Mouse (Mus musculus): ENCODE measurements at regions not wholly inside any gene's neighbourhood (a gene's known extent, or its start where the extent isn't known, plus 50 kb on each side); places are given as distances from the start of the nearest gene placed in this dataset.
A peak's percentile ranks its signal among the peaks of the same experiment; 100 is the strongest.

DNA sequence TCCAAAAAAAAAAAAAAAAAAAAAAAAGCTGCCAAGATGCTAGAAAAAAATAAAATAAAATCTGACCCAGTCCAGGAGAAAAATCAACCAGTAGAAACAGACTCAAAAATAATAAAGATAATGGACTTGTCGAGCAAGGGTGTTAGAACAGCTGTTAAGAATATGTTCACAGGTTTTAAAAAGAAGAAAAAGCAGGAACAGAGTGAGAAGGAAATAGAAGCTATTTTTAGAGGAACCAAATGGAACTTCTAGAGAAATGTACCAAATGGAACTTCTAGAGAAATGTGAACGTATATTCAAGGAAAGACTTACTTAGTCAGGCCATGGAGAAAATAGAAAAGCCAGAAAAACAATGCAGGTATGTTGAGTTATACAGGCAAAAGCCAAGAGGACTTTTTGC is 662.4 kb upstream of the Jmjd1c start:
- no peak for DNase-seq

DNA sequence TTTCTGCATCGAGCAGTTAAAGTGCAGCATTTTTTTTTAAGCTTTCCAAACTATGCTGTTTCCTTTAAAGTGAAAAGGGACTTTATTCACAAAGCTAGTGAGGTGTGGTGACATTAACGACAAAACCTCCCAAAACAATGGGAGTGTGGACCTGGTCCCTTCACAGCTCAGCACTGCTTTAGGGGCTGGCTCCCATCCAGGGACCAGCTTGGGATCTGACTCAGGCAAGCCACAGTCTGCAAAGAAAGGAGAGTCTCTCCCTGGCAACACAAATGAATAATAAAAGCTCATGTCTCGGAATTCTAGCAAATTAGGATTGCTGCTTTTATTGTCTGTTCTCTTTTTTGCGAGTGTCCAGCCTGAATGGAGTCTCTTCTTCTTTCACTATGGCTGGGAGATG is 625.2 kb upstream of the Jmjd1c start:
- DNase-seq: no peak

DNA sequence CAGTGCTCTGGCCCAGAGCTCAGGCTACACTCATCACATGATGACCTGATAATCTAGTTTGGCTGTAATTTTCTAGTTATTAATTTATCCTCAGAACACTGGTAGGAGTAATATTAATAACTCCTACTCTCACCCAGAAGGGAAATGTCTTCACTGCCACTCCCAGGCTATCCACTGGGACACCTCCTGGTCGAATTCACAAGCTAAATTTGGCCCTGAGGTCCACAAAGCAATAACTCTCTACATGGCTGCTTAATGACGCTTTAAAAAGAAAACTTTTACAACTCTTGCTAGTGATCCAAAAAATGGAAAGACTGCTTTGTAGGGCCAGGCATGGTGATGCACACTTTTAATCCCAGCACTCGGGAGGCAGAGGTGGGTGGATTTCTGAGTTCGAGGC is 623.9 kb upstream of the Jmjd1c start:
- no peak for DNase-seq

DNA sequence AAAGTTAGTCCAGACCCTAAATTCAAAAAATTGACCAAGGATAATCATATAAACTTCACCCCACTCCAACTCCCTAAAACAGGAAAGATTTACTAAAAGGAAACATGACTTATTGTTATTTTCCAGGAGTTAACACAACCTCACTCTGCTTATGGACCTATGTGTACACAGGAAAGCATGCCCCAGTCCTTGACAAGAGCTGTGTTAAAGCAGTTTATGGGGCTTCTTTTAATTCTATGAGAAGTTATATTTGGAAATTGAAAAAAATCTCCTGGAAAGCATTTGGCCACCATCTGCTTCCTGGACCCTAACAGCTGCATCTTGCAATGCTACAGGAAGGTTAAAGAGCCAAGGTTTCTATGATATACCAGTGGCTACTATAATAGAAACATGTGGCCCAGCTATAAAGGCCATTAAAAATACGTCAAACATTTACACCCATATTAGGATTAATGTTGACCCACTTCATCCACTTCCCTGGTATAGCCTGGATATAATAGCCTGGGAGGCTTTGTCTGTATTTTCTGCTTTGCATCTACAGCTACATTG is 620.7 kb upstream of the Jmjd1c start:
- no peak for DNase-seq

DNA sequence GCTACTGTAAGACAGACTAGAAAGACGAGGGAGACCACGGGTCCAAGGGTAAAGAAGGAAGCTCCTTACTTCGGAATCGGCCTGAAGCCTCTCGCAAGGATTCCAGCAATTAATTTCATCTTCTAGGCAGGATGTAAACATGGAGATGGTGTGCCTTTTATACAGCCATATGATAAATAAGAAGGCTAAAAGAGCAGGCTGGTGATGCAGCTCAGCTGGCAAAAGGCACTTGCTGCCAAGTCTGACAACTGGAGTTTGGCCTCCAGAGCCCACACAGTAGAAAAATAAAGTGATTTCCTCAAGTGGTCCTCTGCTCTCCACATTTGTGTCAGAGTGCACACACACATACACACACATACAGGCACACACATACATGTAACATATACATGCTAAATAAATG is 605.1 kb upstream of the Jmjd1c start:
- DNase-seq: no peak

DNA sequence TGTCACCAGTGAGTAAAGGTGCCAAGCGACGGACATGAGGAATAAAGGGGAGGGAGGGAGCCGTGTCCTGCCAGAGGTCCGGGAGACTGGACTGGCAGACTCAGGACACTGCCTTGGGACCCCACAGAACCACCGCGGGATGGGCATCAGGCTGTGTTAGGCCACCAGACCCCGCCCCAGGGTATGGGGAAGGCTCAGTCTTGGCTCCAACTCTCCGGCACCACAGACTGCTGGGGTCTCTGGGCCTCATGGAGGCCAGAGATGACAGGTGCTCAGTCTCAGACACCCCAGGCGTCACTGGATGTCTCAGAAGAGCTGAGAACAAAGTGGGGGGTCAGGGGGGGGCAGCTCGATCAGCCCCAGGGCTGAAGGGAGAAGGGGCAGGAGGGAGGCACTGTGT is 604.1 kb upstream of the Jmjd1c start:
- DNase-seq: no peak

DNA sequence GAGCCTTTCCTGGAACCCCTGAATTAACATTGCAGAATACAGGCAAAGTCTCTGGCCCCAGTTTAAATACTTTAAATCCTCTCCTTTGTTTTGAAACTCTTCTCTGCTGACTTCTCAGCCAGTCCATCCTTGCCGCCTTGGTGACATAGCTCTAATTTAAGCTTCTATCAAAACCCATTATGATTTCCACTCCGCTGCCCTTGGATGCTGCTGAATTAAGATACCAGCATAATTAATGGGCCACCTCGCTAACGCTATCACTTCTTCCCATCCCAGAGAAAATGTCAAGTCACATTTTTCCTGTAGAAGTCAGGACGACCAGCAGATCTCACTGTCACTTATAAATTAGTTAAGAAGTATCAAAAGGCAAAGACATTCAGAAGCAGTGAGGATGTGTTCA is 556.1 kb upstream of the Jmjd1c start:
- no peak for DNase-seq

DNA sequence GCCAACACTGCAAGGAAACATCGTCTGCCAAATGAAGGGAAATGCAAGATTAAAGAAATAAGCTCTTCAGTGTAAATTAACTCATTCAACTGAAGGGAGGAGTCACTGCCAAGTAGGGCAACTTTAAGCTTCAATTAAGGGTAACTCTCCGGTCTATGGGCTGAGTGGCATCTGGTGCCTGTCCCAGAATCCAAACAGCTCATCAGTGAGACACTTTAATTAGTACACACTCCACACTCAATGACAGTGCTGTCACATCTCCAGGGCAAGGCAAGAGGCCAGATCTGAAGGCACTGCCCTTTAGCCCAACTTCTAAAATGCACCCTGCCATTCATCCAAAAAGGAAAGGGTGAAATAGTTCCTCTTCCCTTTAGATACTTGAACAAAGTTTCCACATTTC is 549.3 kb upstream of the Jmjd1c start:
- DNase-seq: no peak

DNA sequence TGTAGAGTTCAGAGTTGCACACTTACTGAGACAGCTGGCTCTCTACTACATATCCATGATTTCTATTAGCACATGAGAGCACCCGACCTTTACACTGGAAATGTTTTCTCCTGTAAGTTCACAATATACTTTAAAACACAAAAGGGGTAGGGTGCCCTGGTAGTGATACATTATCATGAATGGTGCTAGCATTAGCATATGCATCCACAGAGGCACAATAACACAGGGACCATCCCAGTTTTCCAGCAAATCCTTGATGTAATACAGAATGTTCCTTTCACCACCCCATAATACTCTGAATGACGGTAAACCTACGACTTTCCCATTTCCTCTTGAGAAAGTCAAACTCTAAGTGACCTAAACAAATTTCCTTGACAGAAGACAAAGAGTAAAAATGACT is 548.3 kb upstream of the Jmjd1c start:
- DNase-seq: no peak

DNA sequence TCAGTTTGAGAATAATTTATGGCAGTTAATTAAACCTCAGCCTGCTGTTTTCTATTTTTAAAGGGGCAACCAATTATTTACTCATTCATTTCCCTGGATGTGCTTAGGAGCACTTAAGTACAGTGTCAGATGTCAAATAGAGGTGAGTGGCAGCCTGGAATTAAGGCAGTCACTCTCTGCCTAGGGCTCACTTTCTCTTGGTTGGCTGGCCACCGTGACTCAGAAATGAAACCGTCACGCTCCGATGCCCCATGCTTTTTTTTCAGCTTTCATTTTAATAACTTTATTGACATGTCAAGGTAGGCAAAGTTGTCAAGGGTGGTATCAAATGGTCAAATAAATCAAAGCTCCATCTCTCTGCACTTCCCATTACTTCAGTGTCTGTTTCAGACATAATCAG is 547.9 kb upstream of the Jmjd1c start:
- DNase-seq: peak; percentile 19

DNA sequence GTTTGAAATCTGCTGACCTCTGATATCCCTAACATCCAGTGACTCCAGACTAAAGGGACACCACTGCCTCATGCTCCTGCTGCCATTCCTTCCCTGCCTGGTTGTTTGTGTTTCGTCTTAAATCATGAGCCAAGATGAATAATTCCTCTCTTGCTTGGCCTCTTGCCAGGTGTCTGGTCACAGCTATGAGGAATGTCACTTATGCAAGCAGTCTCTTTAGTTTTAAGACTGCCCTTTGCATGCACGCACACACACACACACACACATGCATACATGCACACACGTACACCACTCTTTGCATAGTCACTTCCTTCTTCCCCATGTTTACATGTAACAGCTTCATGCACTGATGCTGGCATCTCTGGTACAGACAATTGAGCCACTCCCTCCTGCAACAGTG is 543.0 kb upstream of the Jmjd1c start:
- DNase-seq: no peak

DNA sequence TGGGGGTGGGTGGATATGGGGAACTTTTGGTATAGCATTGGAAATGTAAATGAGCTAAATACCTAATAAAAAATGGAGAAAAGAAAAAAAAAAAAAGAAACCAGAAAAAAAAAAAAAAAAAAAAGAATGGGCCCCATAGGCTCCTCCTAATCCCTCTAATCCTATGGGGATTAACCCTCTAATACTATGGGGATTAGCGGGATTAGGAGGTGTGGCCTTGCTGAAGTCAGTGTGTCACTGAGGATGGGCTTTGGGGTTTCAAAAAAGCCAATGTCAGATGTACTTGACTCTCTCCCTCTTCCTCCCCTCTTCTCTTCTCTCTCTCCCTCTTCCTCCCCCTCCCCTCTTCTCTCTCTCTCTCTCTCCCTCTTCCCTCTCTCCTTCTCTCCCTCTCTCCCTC is 541.7 kb upstream of the Jmjd1c start:
- no peak for DNase-seq

DNA sequence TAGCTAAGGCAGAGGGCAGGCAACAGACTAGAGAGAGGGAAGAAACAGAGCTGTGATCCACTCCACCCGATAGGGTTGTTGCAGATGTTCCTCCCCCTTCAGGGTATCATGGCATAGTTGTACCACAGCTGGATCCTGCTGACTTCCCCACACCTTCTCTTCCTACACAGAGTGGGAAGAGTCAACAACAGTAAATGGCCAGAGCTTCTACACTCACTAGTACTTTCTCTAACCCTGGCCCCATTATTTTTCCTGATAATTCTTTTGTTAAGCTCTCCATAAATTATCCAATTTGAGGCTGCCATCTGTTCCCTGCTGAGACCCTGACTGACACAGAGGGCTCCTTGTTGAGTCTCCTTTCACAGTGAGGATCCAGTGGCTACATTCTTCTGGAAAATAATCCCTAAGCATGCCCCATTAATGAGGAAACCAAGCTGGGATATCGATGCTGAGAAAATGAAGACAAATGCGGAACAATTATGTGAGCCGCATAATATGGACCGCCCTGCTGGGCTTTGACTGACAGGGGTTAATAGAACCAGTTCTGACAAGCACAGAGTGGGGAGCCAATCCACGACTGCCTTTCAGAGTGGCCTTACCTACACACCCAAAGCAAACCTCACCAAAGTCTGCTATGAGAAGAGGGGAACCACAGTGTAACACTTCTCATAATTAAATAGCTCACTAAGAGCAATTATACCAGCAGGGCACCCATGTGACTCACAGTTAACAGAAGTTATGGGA is 537.7 kb upstream of the Jmjd1c start:
- peak; percentile 14 for DNase-seq

DNA sequence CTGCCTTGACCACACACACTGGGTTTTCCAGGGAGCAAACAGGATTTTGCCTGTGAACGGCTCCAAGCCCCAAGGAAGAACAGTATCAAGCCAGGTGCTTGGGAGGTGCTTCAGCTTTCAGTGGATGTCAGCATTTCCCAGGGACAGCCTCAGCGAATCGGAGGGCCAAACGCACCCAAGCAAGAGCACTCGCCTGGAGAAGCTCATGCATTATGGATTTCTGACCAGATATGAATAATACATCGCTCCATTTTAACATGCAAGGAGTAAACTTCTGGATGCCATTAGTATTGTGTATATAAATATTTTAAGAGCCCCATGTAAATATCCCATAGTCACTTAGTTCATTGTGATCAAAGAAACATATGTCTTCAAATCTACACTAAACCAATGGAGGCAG is 530.6 kb upstream of the Jmjd1c start:
- DNase-seq: no peak

DNA sequence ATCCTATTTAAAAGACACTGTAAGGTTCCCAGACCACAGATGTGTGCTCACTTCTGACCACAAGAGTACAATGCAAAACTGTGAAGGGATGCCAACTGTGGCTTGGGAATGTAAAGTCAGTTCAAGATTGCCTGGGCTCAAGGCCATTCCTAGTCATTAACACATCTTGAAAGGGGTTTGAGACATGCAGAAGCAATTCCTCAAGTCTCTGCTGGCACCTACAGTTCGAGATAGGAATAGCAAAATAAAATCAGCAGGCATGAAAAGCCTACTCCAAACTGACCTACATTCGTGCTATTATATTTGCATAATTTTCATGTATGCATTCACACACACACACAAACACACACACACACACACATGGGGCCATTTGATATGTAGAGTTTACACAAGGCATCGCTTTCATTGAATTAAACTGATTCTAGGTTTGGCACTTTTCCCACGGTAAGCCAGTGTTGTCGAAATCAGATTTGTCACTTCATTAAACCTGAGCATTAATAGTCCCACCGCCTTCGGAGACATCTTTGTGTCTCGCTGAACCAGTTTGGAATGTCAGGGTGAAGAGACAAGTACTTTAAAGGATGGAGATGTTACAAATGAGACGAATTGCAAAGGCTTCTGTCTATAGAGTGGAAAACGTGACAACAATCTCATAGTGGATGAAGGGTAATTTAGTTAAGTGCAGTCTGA is 520.9 kb upstream of the Jmjd1c start:
- peak; percentile 48 for DNase-seq

DNA sequence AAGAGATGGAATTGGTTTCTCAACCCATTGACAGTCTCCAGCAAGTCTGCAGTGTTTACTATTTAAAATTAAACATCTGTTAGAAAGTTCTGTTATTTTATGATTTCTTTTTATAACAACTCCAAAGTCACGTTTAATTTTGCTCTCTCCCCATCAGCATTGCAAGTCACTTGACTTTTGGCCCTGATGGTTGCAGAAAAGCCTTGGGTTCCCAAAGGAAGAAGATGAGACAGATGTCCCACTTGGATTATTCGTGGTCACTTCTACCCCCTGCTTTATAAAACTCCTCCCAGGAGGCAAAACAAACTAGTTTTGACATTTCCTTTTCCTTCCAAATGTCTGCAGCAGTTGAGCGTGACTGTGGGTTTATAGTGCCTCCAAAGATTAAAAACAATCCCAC is 502.9 kb upstream of the Jmjd1c start:
- no peak for DNase-seq

DNA sequence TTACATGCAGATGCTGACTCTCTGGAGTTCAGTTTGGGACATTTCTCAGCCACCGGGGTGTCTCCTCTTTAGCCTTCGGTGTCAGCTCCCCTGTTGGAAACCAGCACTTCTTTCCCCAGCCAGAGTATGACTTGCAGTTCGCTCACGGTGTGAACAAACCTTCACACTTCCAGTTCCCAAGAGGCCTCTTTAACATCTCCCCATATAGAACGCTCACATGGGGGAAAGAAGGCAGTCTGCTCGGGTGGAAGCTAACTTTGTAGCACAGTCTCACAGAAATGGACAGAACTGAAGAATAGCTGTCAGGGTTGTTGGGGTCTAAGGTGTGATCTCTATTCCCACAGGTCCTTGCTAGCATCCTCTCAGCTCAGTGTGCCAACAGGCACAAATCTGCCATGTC is 502.4 kb upstream of the Jmjd1c start:
- DNase-seq: no peak

DNA sequence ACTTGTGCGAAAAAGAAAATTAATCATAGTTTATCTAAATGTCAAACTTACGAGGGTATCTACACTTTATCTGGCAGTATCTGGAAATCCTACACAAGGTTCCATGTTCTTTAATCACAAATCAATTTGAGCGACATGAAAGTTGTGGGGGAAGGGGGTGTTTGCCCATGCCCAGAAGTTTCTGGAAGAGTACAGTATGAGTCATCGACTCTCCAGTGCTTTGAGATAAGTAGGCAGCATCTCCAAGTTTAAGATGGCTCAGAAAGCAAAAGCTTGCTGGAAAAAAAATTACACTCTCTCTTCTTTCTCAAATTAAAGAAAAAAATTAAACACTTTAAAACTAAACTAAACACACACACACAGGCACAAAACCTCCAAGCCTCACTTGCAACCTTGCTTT is 498.0 kb upstream of the Jmjd1c start:
- DNase-seq: no peak

DNA sequence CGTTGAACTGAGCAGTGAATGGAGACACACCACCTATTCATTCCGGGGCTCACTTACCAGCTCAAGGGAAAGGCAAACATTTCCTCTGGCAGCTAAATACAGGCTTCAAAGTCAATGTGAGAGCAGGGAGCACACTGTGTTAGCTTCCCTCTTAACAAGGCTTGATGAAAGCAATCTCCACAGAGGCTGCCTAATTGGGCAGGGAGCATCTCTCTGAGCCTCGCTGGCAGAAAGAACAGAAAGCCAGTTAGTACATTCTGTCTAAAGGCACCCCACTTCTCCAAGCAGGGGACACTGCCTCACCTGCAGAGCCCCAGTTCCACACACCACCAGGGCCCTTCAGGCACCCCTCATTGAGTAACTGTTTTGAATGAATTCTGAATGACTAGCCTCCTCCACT is 488.8 kb upstream of the Jmjd1c start:
- DNase-seq: no peak

DNA sequence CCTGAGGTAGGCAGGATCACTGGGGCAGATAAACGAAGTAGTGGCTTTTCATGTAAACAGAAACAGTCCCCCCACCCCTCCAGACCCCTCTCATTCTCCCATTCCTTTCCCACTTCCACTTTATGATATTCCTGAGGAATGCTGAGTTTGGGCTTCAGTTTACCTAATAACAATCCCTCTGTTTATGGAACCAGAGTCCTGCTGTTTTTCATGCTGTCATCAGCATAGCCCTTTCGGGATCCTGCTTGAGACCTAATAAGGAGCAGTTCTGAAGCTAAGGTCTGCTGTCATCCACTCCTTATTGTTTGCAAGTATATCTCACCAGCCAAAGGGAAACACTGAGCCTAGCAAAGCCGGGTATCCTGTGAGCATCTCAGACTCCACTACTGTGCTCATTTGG is 479.6 kb upstream of the Jmjd1c start:
- no peak for DNase-seq

DNA sequence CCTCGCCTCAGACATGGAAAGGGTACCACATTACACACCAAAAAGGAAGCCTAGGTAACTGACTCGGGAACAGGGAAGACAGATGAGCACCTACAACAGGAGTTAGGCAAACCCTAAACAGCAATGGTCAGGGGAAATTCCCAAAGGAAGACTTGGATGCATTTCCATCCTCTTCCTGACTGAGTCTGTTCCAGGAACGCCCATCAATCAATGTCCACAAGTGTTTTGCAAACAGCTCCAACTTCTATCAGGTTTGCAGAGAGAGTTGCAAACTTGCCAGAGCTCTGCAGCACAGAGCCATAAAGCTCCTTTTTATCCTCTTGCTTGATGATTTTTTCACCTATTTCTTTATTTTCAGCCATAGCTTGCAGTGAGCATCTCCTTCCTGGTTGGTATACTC is 464.9 kb upstream of the Jmjd1c start:
- DNase-seq: no peak

DNA sequence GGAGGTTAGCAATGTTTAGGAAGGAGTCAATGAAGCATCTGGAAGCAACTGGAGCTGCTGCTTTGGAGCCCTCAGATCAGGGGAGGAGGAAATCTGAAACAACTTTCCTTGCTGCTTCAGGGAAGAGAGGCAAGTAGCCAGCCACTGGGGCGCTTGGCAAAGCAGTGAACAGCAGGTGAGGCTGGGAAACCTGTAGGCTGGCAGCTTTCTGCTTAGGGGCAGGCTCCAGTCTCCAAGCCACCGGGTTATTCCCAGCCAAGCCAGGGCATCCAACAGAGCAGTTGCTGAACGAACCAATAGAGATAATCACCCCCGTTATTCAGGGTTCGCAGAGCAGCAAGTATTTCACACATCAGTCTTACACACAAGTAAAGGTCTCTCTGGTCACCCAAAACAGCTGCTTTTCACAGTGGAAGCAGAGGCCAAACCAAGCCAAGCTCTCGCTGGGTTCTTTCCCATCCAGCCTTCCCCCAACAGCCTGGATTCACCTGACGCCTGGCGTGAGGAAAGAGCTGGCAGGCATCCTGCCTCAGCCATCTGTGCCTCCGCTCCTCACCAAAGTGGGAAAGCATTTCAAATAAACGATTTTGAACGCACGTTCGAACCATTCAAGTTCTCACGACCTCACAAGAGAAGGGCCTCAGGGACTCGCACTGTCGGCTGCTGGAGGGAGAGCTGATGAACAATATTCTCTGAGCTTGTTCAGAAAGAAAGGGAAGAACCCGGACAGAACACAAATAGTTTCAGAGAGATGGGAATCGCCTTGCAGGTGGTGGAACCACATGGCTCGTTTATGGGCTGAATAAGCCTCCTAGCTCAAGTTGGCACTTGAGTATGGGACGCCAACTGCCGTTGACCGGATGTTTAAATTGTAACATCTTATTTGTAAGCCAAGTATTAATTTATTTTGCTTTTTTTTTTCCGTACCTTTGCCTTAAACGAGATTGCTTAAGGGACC is 454.8 kb upstream of the Jmjd1c start:
- peak; percentile 9 for DNase-seq

DNA sequence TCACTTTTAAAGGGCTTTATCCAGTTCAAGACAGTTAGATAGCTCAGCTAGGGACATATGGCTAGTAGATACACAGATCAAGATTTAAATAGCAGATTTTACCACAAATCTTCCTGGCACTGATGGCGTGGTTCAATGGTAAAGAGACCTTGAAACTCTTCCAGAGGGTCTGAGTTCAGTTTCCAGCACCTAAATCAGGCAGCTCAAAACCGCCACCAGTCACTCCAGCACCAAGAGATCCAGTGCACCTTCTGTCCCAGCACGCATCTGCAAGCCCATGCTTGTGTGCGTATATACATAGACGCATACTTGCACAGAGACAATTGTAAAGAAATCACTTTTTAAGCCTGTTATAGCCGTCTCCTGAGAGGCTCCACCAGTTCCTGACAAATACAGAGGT is 454.0 kb upstream of the Jmjd1c start:
- no peak for DNase-seq

DNA sequence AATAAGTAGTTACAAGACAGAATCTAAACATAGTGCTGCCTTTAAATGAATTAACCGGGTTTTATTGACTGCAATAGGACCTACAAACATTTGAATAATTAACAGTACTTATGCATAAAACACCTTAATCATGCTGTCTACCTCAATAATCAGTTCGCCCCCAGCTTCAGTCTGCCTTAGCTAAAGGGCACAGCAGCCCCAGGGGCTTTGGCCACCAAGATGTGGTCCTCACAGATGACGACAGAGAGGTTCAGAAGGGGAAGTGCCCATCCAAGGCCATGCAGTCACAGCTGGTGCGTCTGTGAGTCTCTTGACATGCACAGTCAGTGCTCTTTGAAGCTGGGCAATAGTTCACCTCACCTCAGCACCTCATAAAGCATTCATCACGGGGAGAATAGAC is 452.8 kb upstream of the Jmjd1c start:
- no peak for DNase-seq
